In genomic region chr4:130175072-130175711, GRCm38 (mm10) we compare ENCODE assay signal across 7 mouse cellular contexts. TPM values are rescaled to one million over a fixed set of nuclear protein-coding genes. Genes with fewer than 3 reads are reported as not detected.
DNase-seq lines count a peak whose midpoint lies in the region; ATAC-seq and TF ChIP-seq lines count a peak whose summit lies in the region.

Tinagl1 (minus strand) TSS chr4:130175122.

- no peak within 1 kb of the TSS for H3K9ac ChIP-seq in hindbrain, embryonic 14.5 days
- H3K9ac ChIP-seq in liver, embryonic 13.5 days = peak within 1 kb of the TSS; percentile 75
- 0 out of 2 replicates have a peak within 1 kb of the TSS, but pooled peaks have one; percentile 18 for H3K9ac ChIP-seq in neural tube, embryonic 13.5 days

- DNase-seq in G1E (ENCODE audit: low spot score) = no peak
- DNase-seq in adrenal gland, postnatal 14 days = peak; percentile 72
- DNase-seq in gastrocnemius, adult 8-10 months (ENCODE audit: low spot score in 2 of 2) = no peak
- no peak for DNase-seq in hindbrain, embryonic 14.5 days (ENCODE audit: low spot score)
- no peak for DNase-seq in liver, embryonic 13.5 days
- no peak for DNase-seq in left cerebral cortex, postnatal 4 days

- WGBS in hindbrain, embryonic 14.5 days = under 1% methylated on average over 14 of the region's 14 CpGs
- 7% methylated on average over 14 of the region's 14 CpGs for WGBS in liver, embryonic 13.5 days (ENCODE audit: insufficient replicate concordance)
- 2% methylated on average over 14 of the region's 14 CpGs for WGBS in neural tube, embryonic 13.5 days

- peak within 1 kb of the TSS; percentile 21; the same call in 1 of the 2 replicates for H3K4me3 ChIP-seq in G1E (ENCODE audit: low read depth, low read length)
- H3K4me3 ChIP-seq in hindbrain, embryonic 14.5 days (replicated peaks; ENCODE audit: low read length) = peak within 1 kb of the TSS; percentile 10
- H3K4me3 ChIP-seq in liver, embryonic 13.5 days (replicated peaks) = peak within 1 kb of the TSS; percentile 65
- peak within 1 kb of the TSS; percentile 19 for H3K4me3 ChIP-seq in neural tube, embryonic 13.5 days

- H3K27ac ChIP-seq in hindbrain, embryonic 14.5 days = no peak within 1 kb of the TSS
- H3K27ac ChIP-seq in liver, embryonic 13.5 days = peak within 1 kb of the TSS; percentile 86
- H3K27ac ChIP-seq in neural tube, embryonic 13.5 days (replicated peaks) = no peak within 1 kb of the TSS

- peaks cover 33% of the 10 kb centered on the region for H3K27me3 ChIP-seq in G1E (ENCODE audit: insufficient read depth, low read length)
- H3K27me3 ChIP-seq in hindbrain, embryonic 14.5 days (ENCODE audit: control insufficient read depth, insufficient read depth, low read length) = peaks cover 29% of the 10 kb centered on the region
- peaks cover 58% of the 10 kb centered on the region for H3K27me3 ChIP-seq in liver, embryonic 13.5 days
- H3K27me3 ChIP-seq in neural tube, embryonic 13.5 days = peaks cover 38% of the 10 kb centered on the region

- peaks cover 18% of the 10 kb centered on the region for H3K4me1 ChIP-seq in G1E (ENCODE audit: insufficient read depth, low read depth, low read length)
- peaks cover 10% of the 10 kb centered on the region; the same call in 1 of the 2 replicates for H3K4me1 ChIP-seq in hindbrain, embryonic 14.5 days (replicated peaks; ENCODE audit: control insufficient read depth, insufficient read depth, low read length)
- peaks cover 58% of the 10 kb centered on the region for H3K4me1 ChIP-seq in liver, embryonic 13.5 days (replicated peaks)
- H3K4me1 ChIP-seq in neural tube, embryonic 13.5 days (replicated peaks) = peaks cover 30% of the 10 kb centered on the region

- H3K36me3 ChIP-seq in G1E (replicated peaks) = no peaks in the 10 kb centered on the region
- H3K36me3 ChIP-seq in hindbrain, embryonic 14.5 days (replicated peaks; ENCODE audit: control insufficient read depth, insufficient read depth) = no peaks in the 10 kb centered on the region
- no peaks in the 10 kb centered on the region for H3K36me3 ChIP-seq in liver, embryonic 13.5 days
- H3K36me3 ChIP-seq in neural tube, embryonic 13.5 days = no peaks in the 10 kb centered on the region

- ATAC-seq in G1E (ENCODE audit: extremely low read depth, insufficient number of reproducible peaks, low FRiP score, poor library complexity, severe bottlenecking) = no peak
- no peak for ATAC-seq in hindbrain, embryonic 14.5 days (ENCODE audit: low FRiP score)
- no peak for ATAC-seq in liver, embryonic 13.5 days (ENCODE audit: low read depth)
- no peak for ATAC-seq in neural tube, embryonic 13.5 days (ENCODE audit: low read depth)

- H3K9me3 ChIP-seq in G1E (replicated peaks) = no peaks in the 10 kb centered on the region
- no peaks in the 10 kb centered on the region for H3K9me3 ChIP-seq in hindbrain, embryonic 14.5 days (ENCODE audit: control insufficient read depth, low read length)
- no peaks in the 10 kb centered on the region for H3K9me3 ChIP-seq in liver, embryonic 13.5 days (replicated peaks)
- H3K9me3 ChIP-seq in neural tube, embryonic 13.5 days = no peaks in the 10 kb centered on the region

- TF ChIP-seq CTCF in G1E (IDR thresholded peaks at IDR 0.05; ENCODE audit: low read depth, low read length) = no peak

- intact Hi-C loops in left cerebral cortex, postnatal 4 days (cut with DNase I) = no loop called here

- peak within 1 kb of the TSS; percentile 34 for H3K4me2 ChIP-seq in hindbrain, embryonic 14.5 days (replicated peaks)
- H3K4me2 ChIP-seq in liver, embryonic 13.5 days = peak within 1 kb of the TSS; percentile 71
- peak within 1 kb of the TSS; percentile 41 for H3K4me2 ChIP-seq in neural tube, embryonic 13.5 days

RNA-seq across cellular contexts. Expression of gene Tinagl1, which starts in this region (rescaled TPM):
- total RNA-seq in G1E (2014; fragmentation: Nextera tagmentation) (3.2 TPM in 1 of 2 replicates, not detected in the other), G1E (2017) (0.06 and 0.38 TPM in 2 replicates)
- 0.08 and 0.13 TPM in 2 replicates for polyA plus RNA-seq in G1E (2012)
- 131 and 156 TPM in 2 replicates for total RNA-seq in adrenal gland, postnatal 14 days (2021)
- total RNA-seq in gastrocnemius, adult 8-10 months (2022) = 10 to 100 TPM; 10.2 to 25.2 (median 13.1) TPM
- 6.6 and 8.5 TPM in 2 replicates for polyA plus RNA-seq in hindbrain, embryonic 14.5 days (2014; fragmentation: Nextera tagmentation; extraction: Ambion mirVana)
- polyA plus RNA-seq in liver, embryonic 13.5 days (2015; fragmentation: Nextera tagmentation; extraction: Ambion mirVana) = 32.9 and 34.6 TPM in 2 replicates
- polyA plus RNA-seq in neural tube, embryonic 13.5 days (2015; fragmentation: Nextera tagmentation; extraction: Ambion mirVana) = 4.2 and 6.7 TPM in 2 replicates
- total RNA-seq in left cerebral cortex, postnatal 4 days (2021) = 1 to 10 TPM; 1.6 to 2.5 TPM

Comparison
In these comparisons a context has a peak if more than half of its experiments do, and no peak if none do; other contexts are left out.
1. H3K4me3 ChIP-seq: peak in every context shown above with its lines; median percentile 65 in liver, embryonic 13.5 days; 21 in G1E; 19 in neural tube, embryonic 13.5 days; 10 in hindbrain, embryonic 14.5 days.